Mouse (Mus musculus) left cerebral cortex, adult 2 months (tissue): ENCODE data around the gene Slc29a2. TPM values are rescaled to one million over a fixed set of nuclear protein-coding genes. Genes with fewer than 3 reads are reported as not detected.

ENCODE experiments used
- DNase-seq, 2 experiments: peaks; one replicate each; pipeline ENCODE4 v3.0.0; 2021 to 2022; ENCODE audit warnings: low spot score in 2 of 2, mixed read lengths in 1 of 2; ENCODE audit errors: extremely low spot score in 1 of 2
- H3K27ac ChIP-seq: fragments of 200-600 bp; 2 replicates; pipeline ENCODE4 v1.8.1; 2022
- H3K4me3 ChIP-seq: fragments of 200-600 bp; 2 replicates; pipeline ENCODE4 v1.8.1; 2022
- CTCF ChIP-seq: fragments of 200-600 bp; IDR thresholded peaks from 2 replicates; pipeline ENCODE4 v1.8.1; 2022; ENCODE audit warnings: antibody characterized with exemption, mild to moderate bottlenecking, moderate library complexity
- intact Hi-C: fragments of 180-260 bp; cut with DNase I; formaldehyde crosslinking; loops from one replicate; pipeline ENCODE4 v1.15.1; 2025
- long read RNA-seq, 2 experiments: library from polyadenylated mRNA; stranded (forward); transcript quantifications; one replicate each; pipeline ENCODE4 v2.0.0; 2021; ENCODE audit warnings: borderline mapping rate in 2 of 2
- total RNA-seq, 2 experiments: library from RNA; stranded (reverse); gene quantifications; 2 replicates each; pipeline ENCODE4 v1.2.3; 2021

Slc29a2 gene
- total RNA-seq, result 10 to 100 TPM; 16.6 to 16.7 TPM
- long read RNA-seq, experiment 1, transcript Slc29a2-204 (12 exons, 2,619 nt), result major isoform, 13 of 21 reads
- long read RNA-seq, experiment 1, partial matches to known transcripts, result 2 of 21 reads
- long read RNA-seq, experiment 1, other reads (novel, unspliced or antisense), result 6 of 21 reads
- long read RNA-seq, experiment 2, transcript Slc29a2-204 (12 exons, 2,619 nt), result major isoform, 7 of 13 reads
- long read RNA-seq, experiment 2, partial matches to known transcripts, result 1 of 13 reads
- long read RNA-seq, experiment 2, other reads (novel, unspliced or antisense), result 5 of 13 reads

DNA sequence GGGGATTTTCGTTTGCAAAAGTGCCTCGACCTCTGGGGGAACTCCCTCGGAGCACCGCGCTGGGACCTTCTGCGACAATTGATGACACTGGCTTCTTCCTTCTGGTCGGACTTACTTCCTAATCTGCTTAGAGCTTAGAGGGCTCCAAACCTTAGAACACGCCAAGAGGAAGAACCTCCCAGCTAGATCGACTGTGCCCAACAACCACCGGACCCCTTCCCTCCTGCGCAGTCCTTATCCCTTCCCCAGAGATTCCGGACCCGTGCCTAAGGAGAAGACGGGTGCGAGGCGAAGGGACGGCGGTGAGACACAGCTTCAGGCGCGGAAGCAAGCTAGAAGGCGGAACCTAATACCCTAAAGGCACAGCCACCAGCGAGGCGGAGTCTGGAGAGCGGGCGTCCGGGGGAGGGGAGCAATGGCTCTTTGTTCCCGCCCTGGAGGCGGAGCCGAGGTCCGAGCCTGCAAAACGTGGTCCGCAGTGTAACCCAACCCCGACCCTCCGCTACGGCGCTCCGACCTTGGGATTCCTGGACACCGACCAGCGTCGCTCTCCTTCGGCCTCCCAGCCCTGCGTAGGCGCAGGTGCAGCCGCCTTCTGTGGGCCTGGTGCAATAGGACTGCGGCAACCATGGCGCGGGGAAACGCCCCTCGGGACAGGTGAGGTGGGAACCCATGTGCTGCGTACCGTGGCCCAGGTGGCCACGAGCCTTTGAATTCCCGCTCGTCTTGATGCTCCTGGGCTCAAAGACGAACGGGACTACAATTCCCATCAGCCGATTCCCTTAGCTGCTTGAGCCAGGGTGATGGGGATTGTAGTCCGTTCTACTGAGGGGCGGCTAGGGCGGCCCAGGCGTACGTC is at the start of gene Slc29a2:
Slc29a2 (plus strand) TSS at position 240 of the 859 bp plus-strand sequence.
- intact Hi-C loops, result no loop called here
- DNase-seq, result peak; percentile 86 to 88
- TF ChIP-seq CTCF, result no peak
- H3K27ac ChIP-seq, result peak within 1 kb of the TSS; percentile 83
- peak within 1 kb of the TSS; percentile 91 for H3K4me3 ChIP-seq

DNA sequence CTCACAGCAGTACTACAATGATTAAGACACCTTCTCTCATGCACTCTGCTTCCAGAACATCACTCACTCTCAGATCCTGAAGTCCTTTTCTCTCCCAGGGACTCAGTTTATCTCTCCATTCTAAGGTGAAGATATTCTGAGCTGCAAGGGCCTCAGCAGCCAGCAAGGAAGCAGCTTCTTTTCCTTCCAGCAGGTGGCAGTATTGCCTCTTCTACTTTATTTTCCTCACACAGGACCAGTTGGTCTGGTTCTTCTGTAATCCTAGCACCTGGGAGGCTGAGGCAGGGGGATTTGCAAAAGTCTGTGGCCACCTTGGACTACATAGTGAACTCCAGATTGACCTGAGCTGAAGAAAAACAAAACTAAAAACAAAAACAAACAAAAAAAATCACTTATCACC is 41.9 kb upstream of the Slc29a2 start:
- Histone ChIP-seq H3K27ac (no peak overlapping the region), H3K4me3 (no peak overlapping the region)
- peak in 1 of 2 experiments; percentile 67 for DNase-seq
- TF ChIP-seq CTCF, result peak; percentile 87
- intact Hi-C loops, result loop anchor here (1.0 to 5.0 kb wide), 2 partner anchors 21 to 36 kb away; no protein-coding TSS in a partner anchor

DNA sequence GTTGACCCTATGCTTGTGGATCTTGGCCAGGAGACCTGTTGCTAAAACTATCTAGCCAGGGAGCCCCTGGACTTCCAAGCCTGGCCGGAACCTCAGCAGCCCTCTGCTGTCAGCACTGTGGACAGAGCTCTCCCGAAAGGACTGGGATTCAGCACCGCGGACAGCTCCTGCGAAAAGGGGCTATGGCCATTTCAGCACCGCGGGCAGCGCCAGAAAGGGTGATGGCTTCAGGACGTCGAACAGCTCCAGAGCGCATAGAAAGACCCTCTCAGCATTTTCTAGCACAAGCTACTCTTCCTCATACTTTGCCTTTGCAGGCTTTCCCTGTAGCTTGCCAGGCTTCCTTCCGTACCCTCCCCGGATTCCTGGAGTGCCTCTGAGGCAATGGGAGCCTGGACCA is 34.6 kb upstream of the Slc29a2 start:
- peak; percentile 60 to 70 for DNase-seq
- TF ChIP-seq CTCF, result no peak
- peak overlapping the region; percentile 86 for H3K27ac ChIP-seq
- intact Hi-C loops, result loop anchor here (1.0 kb wide), 1 partner anchor 12 kb away; no protein-coding TSS in a partner anchor
- H3K4me3 ChIP-seq, result peak overlapping the region; percentile 76

DNA sequence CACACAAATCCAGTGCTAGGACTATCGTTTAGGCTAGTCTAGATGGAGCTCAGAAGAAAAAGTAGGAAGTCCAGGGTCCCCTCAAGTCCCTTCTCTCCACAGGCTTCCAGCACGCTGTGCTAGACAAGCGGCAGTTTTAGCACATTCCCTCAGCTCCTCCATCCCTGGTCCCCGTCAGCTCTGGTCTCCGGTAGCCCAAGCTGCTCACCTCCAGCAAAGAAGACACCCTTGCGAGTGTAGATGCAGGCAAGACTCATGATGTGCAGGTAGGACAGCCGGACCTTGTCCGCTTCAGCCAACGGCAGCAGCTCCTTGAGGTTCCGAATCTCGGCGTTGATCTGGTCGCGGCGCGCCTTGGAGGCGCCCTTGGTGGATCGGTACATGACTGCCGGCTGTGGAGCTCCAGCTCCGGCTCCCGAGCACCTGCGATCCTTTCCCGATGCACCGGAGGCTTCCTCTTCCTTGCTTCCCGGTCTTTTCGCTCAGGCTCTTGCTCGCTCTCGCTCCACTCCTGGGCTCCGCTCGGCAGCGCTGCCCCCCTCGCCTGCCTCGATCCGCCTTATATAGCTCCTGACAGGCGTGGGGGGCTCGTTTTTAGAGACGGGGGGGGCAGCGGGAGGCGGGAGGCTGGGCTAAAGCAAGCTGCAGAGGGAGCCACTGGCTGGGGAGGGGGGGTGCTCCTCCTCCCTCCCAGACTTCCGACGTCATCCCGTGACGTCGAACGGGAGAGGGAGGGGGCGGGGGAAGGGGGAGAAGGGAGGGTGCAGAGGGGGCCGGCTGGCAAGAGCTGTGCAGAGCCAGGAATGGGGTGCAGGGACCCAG is 34.0 kb upstream of the Slc29a2 start:
- DNase-seq, result peak; percentile 83 to 91
- TF ChIP-seq CTCF, result no peak
- intact Hi-C loops, result loop anchor here (1.0 kb wide), 1 partner anchor 12 kb away; no protein-coding TSS in a partner anchor
- H3K4me3 ChIP-seq, result peak overlapping the region; percentile 76
- H3K27ac ChIP-seq, result peak overlapping the region; percentile 86

DNA sequence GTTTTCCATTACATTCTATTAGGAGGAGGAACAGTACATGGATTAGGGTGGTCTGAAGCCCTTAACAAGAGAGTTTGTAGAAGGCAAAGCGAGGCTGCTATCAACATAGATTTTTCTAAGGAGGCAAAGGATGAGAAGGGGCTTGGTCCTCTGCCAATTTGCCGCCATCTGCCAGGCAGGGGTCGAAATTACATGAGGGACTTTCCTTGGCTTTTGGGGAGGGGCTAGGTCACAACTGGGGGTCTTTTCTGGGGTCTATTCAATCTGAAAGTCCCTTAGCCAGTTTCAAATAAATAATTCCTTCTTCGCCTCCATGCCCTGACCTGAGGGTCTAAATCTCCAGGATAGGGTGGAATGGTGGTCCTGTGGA is 33.4 kb upstream of the Slc29a2 start, which contains the start of gene Npas4:
Npas4 (minus strand) TSS at position 61 of the 370 bp plus-strand sequence.
- Histone ChIP-seq H3K27ac (peak within 1 kb of the TSS; percentile 86), H3K4me3 (peak within 1 kb of the TSS; percentile 76)
- intact Hi-C loops, result no loop called here
- no peak for TF ChIP-seq CTCF
- no peak for DNase-seq

DNA sequence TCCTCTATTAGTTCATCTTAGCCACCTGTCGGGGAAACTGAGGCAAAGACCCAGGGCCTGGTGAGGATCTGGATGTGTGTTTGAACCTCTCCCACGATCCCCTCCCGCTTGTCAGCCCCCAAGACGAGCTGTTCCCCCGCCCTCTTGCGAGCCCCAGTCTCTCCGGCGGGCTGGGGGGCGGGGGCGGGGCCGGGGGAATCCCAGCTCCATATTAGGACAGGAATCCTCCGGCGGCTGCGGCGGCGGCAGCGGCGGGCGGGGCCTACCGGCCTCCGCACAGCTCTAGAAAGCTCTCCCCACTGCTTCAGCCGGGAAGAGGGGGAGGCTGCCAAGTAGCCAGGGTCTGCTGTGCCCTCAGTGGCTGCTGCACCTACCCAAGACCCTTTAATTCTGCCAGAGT is 32.9 kb upstream of the Slc29a2 start:
- Histone ChIP-seq H3K27ac (peak overlapping the region; percentile 82), H3K4me3 (peak overlapping the region; percentile 24; the same call in 1 of the 2 replicates)
- intact Hi-C loops, result no loop called here
- no peak for TF ChIP-seq CTCF
- DNase-seq, result peak; percentile 55 to 65

DNA sequence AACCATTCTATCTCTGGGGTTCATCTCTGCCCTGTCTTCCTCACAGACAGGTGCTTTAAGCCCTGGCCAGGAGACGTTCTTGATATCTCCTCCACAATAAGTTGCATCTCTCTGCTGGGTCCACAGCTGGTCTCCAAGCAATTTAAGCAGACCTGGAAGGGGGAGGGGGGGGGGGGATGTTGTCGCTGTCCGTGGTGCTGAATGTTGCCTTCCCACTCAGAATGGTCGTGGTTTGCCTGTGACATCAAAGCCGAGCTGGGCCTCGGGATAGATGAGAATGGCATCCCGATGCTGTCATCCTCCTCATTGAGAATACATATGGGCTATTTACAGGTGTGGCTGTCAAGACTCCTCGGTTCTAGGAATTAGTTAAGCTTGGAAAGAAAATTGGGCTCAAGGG is 31.3 kb upstream of the Slc29a2 start:
- Histone ChIP-seq H3K27ac (peak overlapping the region; percentile 90), H3K4me3 (no peak overlapping the region)
- intact Hi-C loops, result no loop called here
- no peak for TF ChIP-seq CTCF
- no peak for DNase-seq

DNA sequence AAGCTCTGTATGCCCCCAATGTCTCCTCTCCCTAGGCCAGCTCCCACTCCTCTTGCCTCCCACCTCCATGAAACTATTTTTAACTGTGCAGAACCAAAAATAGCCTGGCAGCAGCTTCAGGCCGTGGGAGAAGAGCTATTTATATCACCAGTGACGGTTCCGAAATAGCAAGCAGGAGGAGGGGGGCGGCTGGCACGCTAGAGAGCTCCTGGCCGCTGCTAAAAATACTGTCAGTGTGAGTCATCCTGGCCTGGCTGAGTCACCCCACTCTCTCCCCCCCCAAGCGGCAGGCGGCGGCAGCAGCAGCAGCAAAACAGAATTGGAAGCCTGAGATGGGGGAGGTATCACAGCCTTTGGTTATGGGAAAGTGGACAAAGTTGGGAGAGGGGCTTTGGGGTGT is 30.8 kb upstream of the Slc29a2 start:
- no peak for TF ChIP-seq CTCF
- intact Hi-C loops, result no loop called here
- Histone ChIP-seq H3K27ac (peak overlapping the region; percentile 90), H3K4me3 (no peak overlapping the region)
- DNase-seq, result peak; percentile 87

DNA sequence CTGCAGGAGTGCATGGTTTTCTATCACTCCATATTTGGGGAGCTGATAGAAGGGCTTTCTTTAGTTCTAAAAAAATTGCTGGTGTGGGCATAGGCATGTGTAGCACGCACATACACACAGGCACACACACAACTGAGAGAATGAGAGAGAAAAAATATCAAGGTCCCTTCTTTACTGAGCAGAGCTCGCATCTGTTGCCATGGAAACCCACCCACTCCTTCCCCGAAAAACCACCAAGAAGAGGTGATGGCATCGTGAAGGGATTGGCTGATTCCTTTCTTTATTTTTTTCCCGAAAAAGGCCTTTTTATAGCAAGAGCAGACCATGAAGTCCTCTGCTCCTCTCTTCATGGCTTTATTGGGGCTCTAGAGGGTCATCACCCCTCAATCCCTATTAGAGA is 29.6 kb upstream of the Slc29a2 start:
- Histone ChIP-seq H3K4me3 (no peak overlapping the region), H3K27ac (peak overlapping the region; percentile 92)
- DNase-seq, result peak; percentile 80 to 86
- intact Hi-C loops, result no loop called here
- TF ChIP-seq CTCF, result no peak

DNA sequence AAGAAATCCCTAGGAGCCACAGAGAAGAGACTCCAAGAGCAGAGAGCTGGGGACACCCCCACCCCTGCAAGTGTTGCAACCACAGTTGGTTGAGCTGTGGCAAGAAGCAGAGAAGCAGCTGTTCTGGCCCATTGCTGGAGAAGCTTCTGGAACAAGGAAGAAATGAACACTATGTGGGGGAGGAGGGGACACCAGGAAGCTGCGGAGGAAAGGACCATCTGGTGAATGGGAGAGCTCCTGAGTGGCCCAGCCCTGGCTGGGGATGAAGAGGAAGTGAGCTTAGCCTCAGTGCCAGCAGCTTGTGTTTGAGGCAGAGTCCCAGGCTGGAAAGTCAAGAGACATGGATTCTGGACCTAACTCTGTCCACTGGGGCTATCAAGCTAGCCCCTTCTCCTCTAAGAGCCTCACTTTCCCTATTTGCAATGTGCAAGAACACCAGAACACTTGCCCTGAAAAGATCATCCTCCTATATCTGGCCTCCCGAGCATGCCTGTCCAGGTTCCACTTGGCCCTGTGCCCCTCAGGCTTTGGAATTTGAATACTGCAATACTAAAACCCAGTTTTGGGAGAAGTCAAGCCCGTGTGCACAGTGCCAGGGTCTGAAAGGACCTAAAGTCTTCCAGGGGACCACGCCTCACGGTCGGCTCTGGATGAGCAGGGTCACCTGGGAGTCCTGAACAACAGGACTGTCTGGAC is 24.1 kb upstream of the Slc29a2 start:
- Histone ChIP-seq H3K4me3 (no peak overlapping the region), H3K27ac (peak overlapping the region; percentile 63)
- DNase-seq, result peak in 1 of 2 experiments; percentile 60
- intact Hi-C loops, result no loop called here
- no peak for TF ChIP-seq CTCF
